Mouse (Mus musculus): ENCODE results near the gene Gspt2. TPM values are rescaled to one million over a fixed set of nuclear protein-coding genes. Genes with fewer than 3 reads are reported as not detected.
"Not testable (repeated sequence)": the region's sequence is repeated elsewhere in the genome, so short reads cannot be mapped to it uniquely, and the experiment has no call there.

The Gspt2 gene
- total RNA-seq (2021) (10 to 100 TPM in 1 of 2 experiments, 1 to 10 TPM in 1; 8.5 to 10.9 TPM), polyA plus RNA-seq (2012; rRNA removed) (12.8 and 14.4 TPM in 2 replicates)
- long read RNA-seq, partial matches to known transcripts = 1 of 3 reads
- long read RNA-seq, other reads (novel, unspliced or antisense) = 0 of 3 reads

DNA sequence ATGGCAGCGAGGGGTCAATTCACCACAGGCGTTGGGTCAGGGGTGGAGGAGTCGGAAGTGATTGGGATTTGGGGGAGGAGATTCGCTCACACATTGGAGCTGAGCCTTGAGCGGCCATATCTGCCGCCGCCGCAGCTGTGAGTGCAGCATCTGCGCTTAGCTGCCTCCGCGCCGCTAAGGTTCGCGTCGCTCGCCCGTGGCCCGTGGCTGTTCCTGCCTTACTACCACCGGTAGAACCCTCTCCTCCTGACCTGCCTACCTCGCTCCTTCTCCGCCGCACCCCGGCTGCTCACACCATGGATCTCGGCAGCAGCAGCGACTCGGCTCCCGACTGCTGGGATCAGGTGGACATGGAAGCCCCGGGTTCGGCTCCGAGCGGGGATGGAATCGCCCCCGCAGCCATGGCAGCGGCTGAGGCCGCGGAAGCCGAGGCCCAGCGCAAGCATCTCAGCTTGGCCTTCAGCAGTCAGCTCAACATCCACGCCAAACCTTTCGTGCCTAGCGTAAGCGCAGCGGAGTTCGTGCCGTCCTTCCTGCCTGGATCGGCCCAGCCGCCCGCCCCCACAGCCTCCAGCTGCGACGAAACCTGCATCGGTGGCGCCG lies at the start of gene Gspt2:
Gene Gspt2 (plus strand): TSS at position 109 of the 603 bp plus-strand sequence.
- peak; percentile 68 for DNase-seq

DNA sequence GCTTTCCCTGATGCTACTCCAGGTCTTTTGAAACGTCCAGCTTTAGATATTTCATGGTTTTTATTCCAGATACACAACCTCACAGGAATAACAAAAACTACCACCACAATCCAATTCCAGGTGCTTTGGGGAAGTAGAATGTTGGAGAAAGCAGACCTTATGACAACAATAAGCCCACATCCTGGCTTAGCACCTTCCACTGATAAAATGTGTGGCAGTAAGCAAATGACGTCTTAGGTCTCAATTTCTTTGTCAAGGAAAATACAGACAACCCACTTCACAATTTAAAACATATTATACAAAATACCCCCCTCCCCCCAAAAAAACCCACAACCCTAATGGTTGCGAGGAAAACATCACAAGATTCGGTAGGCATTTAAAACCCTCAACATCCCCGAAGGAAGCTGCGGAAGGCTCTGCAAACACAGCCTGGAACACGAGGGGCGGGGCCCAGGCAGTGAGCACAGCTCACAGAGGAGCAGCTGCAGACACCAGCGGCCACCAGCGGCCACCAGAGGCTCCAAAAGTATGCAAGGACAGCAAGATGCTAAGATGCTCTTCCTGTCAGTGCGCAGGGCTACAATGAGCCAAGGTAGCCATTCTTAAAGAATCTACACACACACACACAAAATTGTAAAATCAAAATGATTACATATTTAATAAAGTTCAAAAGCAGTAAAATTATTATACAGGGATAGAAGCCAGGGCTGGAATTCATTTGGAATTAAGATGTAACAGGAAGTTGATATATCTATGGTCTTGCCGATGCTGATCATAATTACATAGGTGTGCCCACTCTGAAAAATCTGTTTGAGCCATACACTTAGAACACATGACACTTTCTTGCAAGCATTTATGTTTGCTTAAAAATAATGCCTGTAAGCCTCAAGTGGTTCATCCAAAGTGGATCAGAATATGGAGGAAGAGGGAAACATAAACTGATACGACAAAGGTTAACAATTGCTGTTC lies 10.8 kb upstream of the Gspt2 start:
- DNase-seq = peak; percentile 54

DNA sequence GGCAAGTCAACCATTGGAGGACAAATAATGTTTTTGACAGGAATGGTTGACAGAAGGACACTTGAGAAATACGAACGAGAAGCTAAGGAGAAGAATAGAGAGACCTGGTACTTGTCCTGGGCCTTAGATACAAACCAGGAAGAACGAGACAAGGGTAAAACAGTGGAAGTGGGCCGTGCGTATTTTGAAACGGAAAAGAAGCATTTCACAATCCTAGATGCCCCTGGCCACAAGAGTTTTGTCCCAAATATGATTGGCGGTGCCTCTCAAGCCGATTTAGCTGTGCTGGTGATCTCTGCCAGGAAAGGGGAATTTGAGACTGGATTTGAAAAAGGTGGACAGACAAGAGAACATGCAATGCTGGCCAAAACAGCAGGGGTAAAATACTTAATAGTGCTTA lies 1.0 kb downstream of the Gspt2 start:
- DNase-seq = no peak

DNA sequence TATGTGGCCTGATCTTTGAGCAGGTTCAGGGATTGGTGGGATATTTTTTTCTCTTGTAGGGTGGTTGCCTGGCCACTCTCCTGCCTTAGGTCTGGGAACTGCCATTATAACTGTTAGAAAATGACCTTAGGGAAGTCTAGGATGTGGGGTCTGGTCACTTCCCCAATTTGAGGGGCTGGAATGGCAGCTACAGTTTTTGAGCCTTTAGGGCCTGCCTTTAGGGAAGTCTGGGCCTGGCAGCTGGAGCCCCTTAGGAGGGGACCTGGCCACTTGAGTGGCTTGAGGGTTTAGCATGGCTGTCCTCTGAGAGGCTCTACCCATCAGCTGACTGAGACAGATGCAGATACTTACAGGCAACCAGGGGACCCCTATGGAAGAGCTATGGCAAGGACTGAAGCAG lies 12.7 kb downstream of the Gspt2 start:
- DNase-seq = no peak

DNA sequence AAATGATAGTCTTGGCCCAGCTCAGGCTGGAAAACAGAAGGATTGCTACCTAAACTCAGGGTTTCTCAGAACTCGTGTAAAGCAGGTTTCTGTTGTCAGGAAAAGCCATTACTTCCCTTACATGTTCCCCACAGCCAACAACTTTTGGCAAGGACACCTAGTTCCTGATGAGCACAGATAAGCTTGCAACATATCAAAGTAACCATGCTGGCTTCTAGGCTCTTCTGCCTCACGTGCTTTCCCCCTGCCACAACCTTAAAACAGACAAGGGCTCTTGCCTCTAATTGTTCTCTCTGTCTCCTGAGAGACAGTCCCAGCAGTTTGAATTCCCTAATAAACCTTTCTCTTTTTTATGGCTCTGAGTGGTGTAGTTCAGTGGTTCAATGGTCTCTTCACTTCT lies 21.9 kb downstream of the Gspt2 start:
- no peak for DNase-seq

DNA sequence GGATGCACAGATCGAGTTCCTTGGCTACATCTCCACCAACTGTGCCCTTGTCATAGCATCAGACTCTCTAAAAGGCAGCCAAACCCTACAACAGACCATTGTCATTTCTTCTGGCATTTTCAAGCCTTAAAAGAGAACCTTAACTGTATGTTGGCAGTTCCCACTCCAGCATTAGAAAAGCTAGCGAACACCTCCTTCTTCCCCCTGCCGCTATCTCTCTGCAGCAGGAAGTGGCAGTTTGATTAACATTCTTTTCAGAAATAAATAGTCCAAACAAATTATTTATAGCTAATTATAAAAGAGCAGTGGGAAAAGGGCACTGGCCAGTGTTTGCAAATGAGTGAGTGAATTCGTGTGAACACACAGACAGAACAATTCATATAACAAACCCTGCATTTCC lies 34.9 kb downstream of the Gspt2 start:
- DNase-seq = no peak

DNA sequence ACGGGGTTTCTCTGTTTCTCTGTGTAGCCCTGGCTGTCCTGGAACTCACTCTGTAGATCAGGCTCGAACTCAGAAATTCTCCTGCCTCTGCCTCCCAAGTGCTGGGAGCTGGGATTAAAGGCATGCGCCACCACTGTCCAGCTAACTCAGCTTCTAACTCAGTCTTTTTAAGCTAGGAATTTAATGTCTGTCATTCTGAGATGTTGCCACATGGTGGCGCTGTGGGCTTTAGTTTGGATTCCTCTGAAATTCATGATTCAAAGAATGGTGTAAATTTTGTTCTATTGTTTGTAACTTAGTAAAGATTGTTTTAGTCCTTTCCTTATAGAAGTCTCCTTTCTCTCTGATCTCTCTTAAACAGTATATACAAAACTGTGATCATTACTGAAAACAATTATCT lies 39.1 kb downstream of the Gspt2 start:
- DNase-seq = peak; percentile 5

DNA sequence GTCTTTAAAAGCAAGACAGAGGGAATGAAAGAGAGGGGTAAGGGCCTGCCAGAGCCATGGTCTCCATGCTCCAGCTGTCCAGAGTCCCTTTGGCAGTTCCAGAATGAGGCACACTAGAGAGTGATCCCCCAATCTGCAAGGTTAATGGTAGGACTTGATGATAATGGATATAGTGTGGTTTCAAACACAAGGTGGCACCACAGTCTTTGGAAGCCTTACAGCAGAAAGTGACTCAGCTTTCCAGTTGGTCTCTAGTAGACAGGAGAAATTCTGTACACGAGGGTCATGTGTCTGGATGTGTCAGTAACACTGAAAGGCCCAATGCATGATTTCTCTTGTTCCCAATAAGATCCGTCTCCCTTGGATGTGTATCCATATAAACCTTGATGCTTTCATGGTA lies 45.7 kb downstream of the Gspt2 start:
- DNase-seq = not testable (repeated sequence)

DNA sequence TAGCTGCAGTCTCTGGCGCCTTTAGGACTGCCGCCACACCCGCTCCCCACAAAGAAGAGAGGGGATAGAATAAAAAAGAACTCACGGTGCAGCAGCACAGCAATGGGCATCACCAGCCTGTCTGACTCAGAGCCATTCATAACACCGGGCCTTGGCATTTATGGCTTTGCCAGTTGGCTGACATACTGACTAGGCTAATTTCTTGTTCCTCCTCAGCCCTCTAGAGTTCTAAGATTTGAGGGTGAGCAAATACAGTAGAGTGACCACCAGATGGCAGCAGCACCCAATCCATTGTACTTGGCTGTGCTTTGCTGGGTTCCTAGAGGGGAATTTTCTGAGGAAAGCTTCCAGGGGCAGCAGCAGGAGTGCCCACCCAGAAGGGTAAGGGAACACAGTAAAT lies 53.7 kb downstream of the Gspt2 start:
- DNase-seq = peak; percentile 74

Other genes with a start within 250 kb of the Gspt2 start
- gene Maged1, start 93.9 kb upstream of the Gspt2 start, total RNA-seq (2021) = 100 to 1,000 TPM; 267 to 274 TPM
- gene Maged1, start 93.9 kb upstream of the Gspt2 start, polyA plus RNA-seq (2012; rRNA removed) = 233 and 305 TPM in 2 replicates
- gene Zxdb, start 88.5 kb downstream of the Gspt2 start, total RNA-seq (2021) = 10 to 100 TPM in 1 of 2 experiments, 1 to 10 TPM in 1; 9.9 to 11.6 TPM
- 3.9 and 4.8 TPM in 2 replicates for gene Zxdb, start 88.5 kb downstream of the Gspt2 start, polyA plus RNA-seq (2012; rRNA removed)

Data from adrenal gland, adult 2 months (tissue).